Mouse (Mus musculus) heart, embryonic 12.5 days (tissue): ENCODE measurements around the gene Ccng2. TPM values are rescaled to one million over a fixed set of nuclear protein-coding genes. Genes with fewer than 3 reads are reported as not detected.

ENCODE experiments used
- ATAC-seq: fragments of 200-750 bp; cut with Nextera tagmentation; 2 replicates; pipeline ENCODE4 v1.8.0; 2017; ENCODE audit warnings: moderate TSS enrichment, moderate library complexity; ENCODE audit not compliant: insufficient number of reproducible peaks, low FRiP score
- H3K27ac ChIP-seq: fragments of 300-500 bp; sonication (generic); 2 replicates; pipeline ENCODE4 v1.5.1; 2016; ENCODE audit warnings: mild to moderate bottlenecking, moderate library complexity; ENCODE audit not compliant: poor library complexity, severe bottlenecking
- H3K27me3 ChIP-seq: fragments of 300-500 bp; sonication (generic); replicated peaks from 2 replicates; pipeline ENCODE4 v1.6.1; 2016; ENCODE audit warnings: mild to moderate bottlenecking, moderate library complexity
- H3K36me3 ChIP-seq: fragments of 300-500 bp; sonication (generic); 2 replicates; pipeline ENCODE4 v1.6.1; 2016; ENCODE audit warnings: mild to moderate bottlenecking, moderate library complexity
- H3K4me1 ChIP-seq: fragments of 300-500 bp; sonication (generic); replicated peaks from 2 replicates; pipeline ENCODE4 v1.6.1; 2016; ENCODE audit warnings: mild to moderate bottlenecking
- H3K4me2 ChIP-seq: fragments of 300-500 bp; sonication (generic); 2 replicates; pipeline ENCODE4 v1.6.1; 2016; ENCODE audit warnings: mild to moderate bottlenecking, moderate library complexity
- H3K4me3 ChIP-seq: fragments of 300-500 bp; sonication (generic); 2 replicates; pipeline ENCODE4 v1.5.1; 2016; ENCODE audit warnings: mild to moderate bottlenecking
- H3K9ac ChIP-seq: fragments of 300-500 bp; sonication (generic); 2 replicates; pipeline ENCODE4 v1.6.1; 2016; ENCODE audit warnings: mild to moderate bottlenecking, moderate library complexity
- H3K9me3 ChIP-seq: fragments of 300-500 bp; sonication (generic); replicated peaks from 2 replicates; pipeline ENCODE4 v1.6.1; 2016; ENCODE audit warnings: mild to moderate bottlenecking, moderate library complexity
- WGBS: fragments of 180-500 bp; shearing (Covaris S2); methylation state at CpG from one replicate; pipeline ENCODE4 v1.1.7; 2016; 5-methylcytosine and 5-hydroxymethylcytosine counted together
- polyA plus RNA-seq: library from polyadenylated mRNA; unstranded; fragments of >200 nt; fragmentation: Nextera tagmentation; extraction: Ambion mirVana; gene quantifications from 2 replicates; pipeline ENCODE4 v1.2.1, GENCODE M21; 2016

Ccng2 gene
- polyA plus RNA-seq, 1 experiment from 2014 or later: 48.0 TPM

DNA sequence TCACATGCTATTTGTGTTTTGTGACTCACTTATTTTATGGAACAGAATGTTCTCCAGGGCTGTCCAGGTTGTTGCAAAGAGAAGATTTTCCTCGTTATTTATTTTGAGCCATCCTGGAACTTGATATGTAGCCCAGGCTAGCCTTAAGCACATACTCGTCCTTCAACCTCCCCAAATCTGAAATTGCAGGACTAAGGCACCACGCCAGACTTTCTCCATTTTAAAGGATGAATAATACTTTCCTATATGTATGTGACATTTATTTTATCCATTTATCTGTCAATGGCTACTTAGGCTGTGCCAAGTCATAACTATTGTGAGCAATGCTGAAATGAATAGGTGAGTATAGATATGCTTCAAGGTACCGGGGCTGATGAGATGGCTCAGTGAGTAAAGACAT, 30.5 kb upstream of the Ccng2 start:
- 80% methylated on average over 4 of the region's 4 CpGs for WGBS
- H3K4me3 ChIP-seq: no peak overlapping the region

DNA sequence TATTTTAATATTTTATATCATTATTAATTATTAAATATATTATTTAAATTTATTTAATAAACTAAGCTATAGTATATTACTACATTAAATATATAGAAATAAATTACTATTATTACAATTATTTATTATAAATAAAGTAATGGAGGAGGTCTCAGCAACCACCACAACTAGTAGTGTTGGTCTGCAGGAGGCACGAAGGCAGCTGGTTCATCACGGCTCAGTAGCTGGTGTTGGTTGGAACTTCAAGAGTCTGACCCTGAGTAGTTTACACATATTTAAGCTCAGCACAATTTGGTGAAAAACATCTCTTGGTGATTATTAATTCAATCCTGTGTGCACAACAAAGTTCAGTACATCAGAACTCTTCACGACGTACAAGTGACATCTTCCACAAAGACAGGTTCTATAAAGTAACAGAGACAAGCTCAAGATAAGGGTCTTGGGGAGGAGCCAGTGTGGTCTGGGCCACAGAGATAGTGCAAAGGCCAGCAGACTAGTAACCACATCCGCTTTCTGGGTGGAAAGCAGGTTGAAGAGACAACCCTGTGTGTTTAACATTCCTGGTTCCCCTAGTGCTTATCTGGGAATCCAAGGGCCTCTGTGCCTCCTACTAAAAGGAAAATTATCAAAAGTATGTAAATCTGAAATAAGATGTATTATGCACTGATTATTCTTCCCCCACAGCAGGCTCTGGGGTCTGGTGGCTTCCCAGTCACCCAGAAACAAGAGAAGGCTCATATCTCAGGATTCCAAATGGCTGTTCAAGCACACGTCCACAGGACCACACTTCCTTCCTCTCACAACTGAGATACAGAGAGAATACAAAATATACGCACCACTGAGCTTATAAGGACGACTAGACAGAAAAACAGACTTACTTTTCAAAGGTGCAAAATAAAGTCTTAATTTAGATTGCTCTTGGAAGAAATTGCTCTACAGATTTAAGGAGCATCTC, 27.2 kb upstream of the Ccng2 start:
- no peak overlapping the region for H3K4me3 ChIP-seq
- H3K9me3 ChIP-seq: peaks cover 6% of the 10 kb centered on the region; the same call in 1 of the 2 replicates
- peak; percentile 94 for ATAC-seq
- WGBS: 41% methylated on average over 8 of the region's 8 CpGs
- H3K4me2 ChIP-seq: no peak overlapping the region
- peak overlapping the region; percentile 41; the same call in 1 of the 2 replicates for H3K27ac ChIP-seq
- peaks cover 6% of the 10 kb centered on the region; the same call in 1 of the 2 replicates for H3K4me1 ChIP-seq
- H3K9ac ChIP-seq: no peak overlapping the region
- no peaks in the 10 kb centered on the region for H3K27me3 ChIP-seq
- H3K36me3 ChIP-seq: no peaks in the 10 kb centered on the region

More for the DNA sequence above, 30.5 kb upstream of the Ccng2 start:
- no peaks in the 10 kb centered on the region for H3K9me3 ChIP-seq
- H3K9ac ChIP-seq: no peak overlapping the region
- no peak overlapping the region for H3K4me2 ChIP-seq
- H3K36me3 ChIP-seq: no peaks in the 10 kb centered on the region
- H3K27me3 ChIP-seq: no peaks in the 10 kb centered on the region
- no peak for ATAC-seq
- peaks cover 6% of the 10 kb centered on the region; the same call in 1 of the 2 replicates for H3K4me1 ChIP-seq
- H3K27ac ChIP-seq: no peak overlapping the region

DNA sequence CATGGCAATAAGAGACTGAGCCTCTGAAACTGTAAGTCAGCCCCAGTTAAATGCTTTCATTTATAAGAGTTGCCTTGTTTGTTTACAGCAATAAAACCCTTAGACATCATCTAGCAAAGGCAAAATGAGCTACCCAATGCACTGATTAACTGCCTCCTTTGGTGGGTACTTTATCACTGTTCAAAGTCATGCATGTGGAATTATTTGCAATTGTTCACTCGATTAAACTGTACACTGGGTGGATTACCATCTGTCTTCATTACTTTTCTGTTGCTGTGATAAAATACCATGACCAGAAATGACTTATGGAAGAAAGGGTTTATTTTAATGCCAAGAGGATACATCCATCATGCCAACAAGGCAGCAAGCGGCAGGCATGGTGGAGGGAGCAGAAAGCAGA, 21.8 kb upstream of the Ccng2 start:
- Histone ChIP-seq H3K4me3 (no peak overlapping the region), H3K9ac (no peak overlapping the region), H3K4me1 (no peaks in the 10 kb centered on the region), H3K27ac (no peak overlapping the region), H3K4me2 (no peak overlapping the region), H3K36me3 (no peaks in the 10 kb centered on the region), H3K9me3 (peaks cover 6% of the 10 kb centered on the region; the same call in 1 of the 2 replicates), H3K27me3 (no peaks in the 10 kb centered on the region)
- 81% methylated on average over 2 of the region's 2 CpGs for WGBS
- ATAC-seq: no peak

DNA sequence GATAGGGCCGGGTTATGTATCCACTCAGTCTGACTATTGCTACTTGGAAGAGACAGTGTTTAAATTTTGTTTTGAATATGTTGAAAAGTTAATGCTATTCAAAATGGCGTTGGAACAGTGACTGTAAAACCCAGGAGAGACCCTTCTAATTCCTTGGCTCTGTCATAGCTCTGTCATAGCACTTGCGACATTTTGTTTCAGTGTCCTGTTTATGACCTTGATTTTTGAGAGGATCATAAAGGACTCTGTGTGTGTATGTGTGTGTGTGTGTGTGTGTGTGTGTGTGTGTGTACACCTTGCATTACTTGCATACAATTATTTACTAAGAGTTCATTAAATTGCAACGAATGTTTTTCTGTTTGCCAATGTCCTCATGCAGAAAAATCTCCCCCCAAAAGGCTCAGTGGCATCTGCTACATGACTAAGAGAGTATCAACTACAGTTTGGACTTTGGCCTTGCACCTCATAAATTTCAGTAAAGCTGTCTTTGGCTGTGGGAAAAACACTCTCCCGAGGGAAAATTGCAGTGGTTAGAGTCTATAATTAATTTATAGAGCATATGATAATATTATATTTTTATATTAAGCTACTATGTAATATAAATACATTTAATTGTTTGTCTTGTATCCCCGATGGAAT, 17.0 kb upstream of the Ccng2 start:
- Histone ChIP-seq H3K9ac (no peak overlapping the region), H3K4me3 (no peak overlapping the region), H3K27ac (no peak overlapping the region), H3K36me3 (no peaks in the 10 kb centered on the region), H3K4me2 (no peak overlapping the region), H3K4me1 (no peaks in the 10 kb centered on the region), H3K9me3 (0 out of 2 replicates have a peak, but pooled peaks cover 5% of the 10 kb centered on the region), H3K27me3 (no peaks in the 10 kb centered on the region)
- no peak for ATAC-seq
- WGBS: 76% methylated on average over 6 of the region's 6 CpGs

DNA sequence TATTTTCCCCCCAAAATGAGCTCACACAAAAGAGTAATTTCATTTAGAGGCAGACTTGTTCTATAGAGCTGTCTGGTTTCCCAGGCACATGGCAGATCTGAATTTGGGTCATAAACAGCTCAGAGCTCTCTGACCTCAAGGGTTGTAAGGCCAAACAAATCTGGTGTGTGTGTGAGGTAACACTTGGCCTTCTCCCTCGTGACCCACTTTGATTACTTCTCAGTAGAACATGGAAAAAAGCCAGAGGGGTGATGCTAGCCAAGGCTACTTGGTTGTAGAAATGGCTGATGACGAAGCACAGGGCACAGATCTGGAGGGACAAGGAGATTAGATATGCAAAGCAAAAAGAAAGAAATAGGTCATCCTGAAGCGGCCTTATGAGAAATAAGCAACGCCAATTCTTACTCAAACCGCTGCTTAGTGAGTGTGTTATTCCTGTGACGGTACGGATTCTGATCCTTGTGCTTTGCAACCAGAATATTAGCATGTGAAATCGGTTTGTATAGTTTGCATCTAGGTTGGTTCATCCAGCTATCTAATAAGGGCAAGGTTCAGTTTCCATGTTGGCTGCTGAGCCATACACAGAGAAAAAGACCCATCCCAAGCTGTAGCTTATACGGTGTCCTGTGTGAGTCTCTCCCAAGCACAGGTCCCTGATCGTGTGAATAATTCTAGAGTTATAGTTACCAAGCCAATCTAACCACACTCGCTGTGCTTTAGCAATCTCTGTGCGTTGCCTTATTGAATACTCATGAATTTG, 15.9 kb upstream of the Ccng2 start:
- Histone ChIP-seq H3K4me1 (no peaks in the 10 kb centered on the region), H3K4me2 (no peak overlapping the region), H3K4me3 (no peak overlapping the region), H3K27me3 (no peaks in the 10 kb centered on the region), H3K27ac (no peak overlapping the region), H3K36me3 (no peaks in the 10 kb centered on the region), H3K9ac (no peak overlapping the region), H3K9me3 (0 out of 2 replicates have a peak, but pooled peaks cover 5% of the 10 kb centered on the region)
- ATAC-seq: no peak
- WGBS: 70% methylated on average over 12 of the region's 12 CpGs

DNA sequence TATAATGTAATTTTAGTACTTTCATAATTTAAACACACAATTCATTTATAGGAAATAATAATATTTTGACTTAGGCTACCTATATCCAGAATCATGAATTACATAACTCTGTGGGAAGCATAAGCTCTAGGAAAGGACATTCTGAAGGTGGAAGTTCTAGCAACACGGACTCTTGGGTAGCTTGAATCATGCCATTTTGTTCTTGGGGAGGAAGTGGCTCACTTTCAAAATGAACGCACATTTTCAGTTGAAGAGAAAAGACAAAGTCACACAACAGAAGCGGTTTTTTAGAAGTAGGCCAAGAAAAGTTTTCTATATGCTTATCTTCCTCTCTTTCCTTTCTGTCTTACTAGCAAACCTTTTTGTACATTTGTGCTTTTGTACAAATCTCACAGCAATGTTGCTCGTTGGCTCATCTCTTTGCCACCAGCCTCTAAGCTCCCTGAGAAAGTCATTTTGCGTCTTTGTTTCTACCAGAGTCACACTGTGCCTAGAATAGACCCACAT, 11.2 kb upstream of the Ccng2 start:
- 80% methylated on average over 5 of the region's 5 CpGs for WGBS
- Histone ChIP-seq H3K4me1 (no peaks in the 10 kb centered on the region), H3K9me3 (peaks cover 12% of the 10 kb centered on the region; the same call in 1 of the 2 replicates), H3K4me3 (no peak overlapping the region), H3K27ac (no peak overlapping the region), H3K9ac (no peak overlapping the region), H3K4me2 (no peak overlapping the region), H3K27me3 (no peaks in the 10 kb centered on the region), H3K36me3 (no peaks in the 10 kb centered on the region)
- no peak for ATAC-seq

DNA sequence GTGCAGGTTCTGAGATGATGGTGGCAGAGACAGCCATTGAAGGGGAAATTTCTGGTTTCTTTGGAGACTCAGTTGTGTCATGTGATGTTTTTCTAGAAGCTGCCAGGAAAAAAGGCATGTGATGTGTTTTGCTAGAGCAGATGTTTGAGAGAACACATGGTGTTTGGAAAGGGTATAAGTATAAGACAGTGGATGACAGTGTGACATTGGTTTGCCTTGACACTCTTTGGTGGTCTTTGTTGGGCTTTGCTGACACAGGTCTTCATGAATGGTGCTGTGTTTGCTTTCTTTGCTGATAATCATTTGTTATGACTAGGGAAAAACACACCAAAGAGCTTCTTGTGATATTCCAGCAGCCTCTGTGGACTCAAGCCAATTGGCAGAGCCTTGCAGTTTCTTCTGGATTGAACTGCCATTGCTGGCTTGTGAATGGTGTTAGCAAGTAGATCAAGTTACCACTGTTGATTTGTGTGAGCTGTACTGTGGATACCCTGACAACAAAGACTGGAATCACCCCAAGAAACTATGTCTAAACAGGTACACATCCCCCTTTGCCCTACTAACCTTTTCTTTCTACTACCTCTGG, 10.1 kb upstream of the Ccng2 start:
- ATAC-seq: no peak
- H3K36me3 ChIP-seq: no peaks in the 10 kb centered on the region
- H3K9ac ChIP-seq: no peak overlapping the region
- no peak overlapping the region for H3K4me2 ChIP-seq
- H3K27me3 ChIP-seq: no peaks in the 10 kb centered on the region
- peaks cover 12% of the 10 kb centered on the region; the same call in 1 of the 2 replicates for H3K9me3 ChIP-seq
- no peak overlapping the region for H3K27ac ChIP-seq
- H3K4me3 ChIP-seq: no peak overlapping the region
- no peaks in the 10 kb centered on the region for H3K4me1 ChIP-seq

DNA sequence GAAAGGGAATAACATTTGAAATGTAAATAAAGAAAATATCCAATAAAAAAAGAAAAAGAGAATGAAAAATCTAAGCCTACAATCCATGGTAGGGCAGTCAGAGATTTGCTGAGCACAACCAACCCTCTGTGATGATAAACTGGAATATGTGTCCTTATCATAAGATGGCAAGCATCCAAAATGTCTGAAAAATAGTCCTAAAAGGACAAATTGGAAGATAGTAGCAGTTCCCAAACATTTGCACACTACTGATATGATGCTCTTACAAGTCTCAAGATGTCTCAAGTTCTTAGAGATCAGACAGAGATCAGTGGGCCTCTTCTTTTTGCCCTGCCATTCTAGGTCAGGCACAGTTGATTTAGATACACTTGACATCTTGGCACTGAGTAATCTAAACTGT, 7.7 kb upstream of the Ccng2 start:
- H3K9ac ChIP-seq: no peak overlapping the region
- no peak overlapping the region for H3K4me2 ChIP-seq
- no peaks in the 10 kb centered on the region for H3K36me3 ChIP-seq
- no peak overlapping the region for H3K4me3 ChIP-seq
- ATAC-seq: no peak
- no peak overlapping the region for H3K27ac ChIP-seq
- H3K4me1 ChIP-seq: peaks cover 12% of the 10 kb centered on the region; the same call in 1 of the 2 replicates
- peaks cover 10% of the 10 kb centered on the region; the same call in 1 of the 2 replicates for H3K9me3 ChIP-seq
- no peaks in the 10 kb centered on the region for H3K27me3 ChIP-seq

DNA sequence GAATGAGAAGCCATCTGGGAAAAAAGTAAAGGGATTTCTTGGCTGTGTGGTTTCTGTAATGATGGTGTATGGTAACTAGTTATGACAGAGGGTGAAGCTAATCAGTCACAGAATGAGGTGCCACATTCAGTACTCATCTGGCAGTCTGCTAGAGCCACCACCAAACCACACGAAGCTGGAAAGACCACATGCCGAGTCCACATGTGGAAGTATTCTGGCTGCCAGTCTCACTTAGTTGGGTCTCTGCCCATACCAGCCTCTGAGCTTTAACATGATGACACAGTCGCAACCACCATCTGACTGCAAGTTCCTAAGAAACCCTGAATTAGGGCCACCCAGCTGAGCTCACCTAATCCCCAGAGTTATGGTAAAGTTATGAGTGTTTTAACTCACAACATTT, 6.1 kb upstream of the Ccng2 start:
- Histone ChIP-seq H3K27me3 (no peaks in the 10 kb centered on the region), H3K36me3 (no peaks in the 10 kb centered on the region), H3K4me2 (no peak overlapping the region), H3K27ac (no peak overlapping the region), H3K9ac (no peak overlapping the region), H3K9me3 (peaks cover 6% of the 10 kb centered on the region; the same call in 1 of the 2 replicates), H3K4me3 (no peak overlapping the region), H3K4me1 (peaks cover 18% of the 10 kb centered on the region)
- ATAC-seq: no peak
- 62% methylated on average over 3 of the region's 3 CpGs for WGBS

DNA sequence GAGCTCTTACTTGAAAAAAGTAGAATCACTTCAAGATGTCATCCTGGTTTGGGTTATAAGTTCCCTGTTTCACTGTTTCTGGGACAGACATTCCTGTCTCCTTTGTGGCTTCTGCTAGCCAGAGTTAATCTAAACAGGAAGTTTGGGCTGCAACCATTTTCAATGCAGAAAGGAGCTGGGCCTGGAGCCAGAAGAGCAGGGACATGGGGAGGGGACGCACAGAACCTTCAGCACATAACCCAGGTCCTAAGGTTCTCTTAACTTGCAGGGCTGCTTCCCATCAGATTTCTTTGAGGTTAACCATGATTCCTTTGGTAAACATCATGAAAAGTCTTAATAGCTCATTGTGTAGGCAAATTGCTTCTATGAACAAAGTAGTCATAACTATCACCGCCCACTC, 4.3 kb upstream of the Ccng2 start:
- no peaks in the 10 kb centered on the region for H3K9me3 ChIP-seq
- no peak overlapping the region; the same call in 1 of the 2 replicates for H3K27ac ChIP-seq
- no peak overlapping the region for H3K4me2 ChIP-seq
- no peak overlapping the region for H3K9ac ChIP-seq
- 65% methylated on average over 2 of the region's 2 CpGs for WGBS
- ATAC-seq: no peak
- H3K4me3 ChIP-seq: no peak overlapping the region
- no peaks in the 10 kb centered on the region for H3K36me3 ChIP-seq
- H3K4me1 ChIP-seq: peaks cover 20% of the 10 kb centered on the region
- H3K27me3 ChIP-seq: no peaks in the 10 kb centered on the region
